Mouse (Mus musculus): ENCODE measurements around the gene Lmnb2.

DNA sequence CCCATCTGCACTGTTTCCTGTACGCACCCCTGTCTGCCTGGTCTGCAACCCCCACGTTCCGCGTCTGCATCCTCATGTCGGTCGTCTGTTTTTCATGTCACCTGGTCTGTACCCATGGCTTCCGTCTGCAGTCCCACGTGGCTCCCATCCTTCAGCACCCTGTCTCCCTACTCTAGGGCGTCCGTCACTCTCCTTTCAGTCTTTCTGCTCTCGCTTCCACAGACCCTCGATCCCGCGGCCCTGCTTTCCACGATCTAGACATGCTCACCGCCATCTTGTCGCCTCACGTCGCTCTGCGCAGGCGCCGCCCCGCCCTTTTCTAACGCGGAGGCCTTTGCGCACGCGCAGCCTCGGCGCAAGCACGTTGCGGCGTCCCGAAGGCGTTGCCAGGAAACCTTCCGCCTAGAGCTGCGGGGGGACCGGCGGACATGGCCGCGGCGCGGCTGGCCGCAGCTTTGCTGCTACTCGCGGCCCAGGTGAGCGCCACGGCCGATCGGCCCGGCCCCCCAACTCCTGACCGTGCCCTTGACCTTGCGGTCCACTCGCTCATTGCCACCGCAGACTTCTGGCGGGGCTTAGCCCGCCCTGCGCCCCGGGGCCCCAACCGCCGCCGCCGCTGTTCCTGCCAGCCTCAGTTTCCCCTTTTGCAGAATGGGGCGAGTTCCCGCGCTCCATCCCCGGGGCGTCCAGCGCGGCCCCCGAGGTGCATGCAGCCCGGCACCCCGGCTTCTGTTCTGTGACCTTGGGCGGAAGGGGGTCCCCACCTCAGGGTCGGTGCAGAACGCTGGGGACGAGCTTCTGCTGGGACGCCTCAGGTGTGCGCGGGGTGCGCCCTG, 62.9 kb downstream of the Lmnb2 start, which contains the start of the genes Lsm7 and Sppl2b:
- no peak for TF ChIP-seq CTCF (IDR thresholded peaks at IDR 0.05; ENCODE audit: control insufficient read depth, insufficient read depth, insufficient read length)
- TF ChIP-seq MAX (IDR thresholded peaks at IDR 0.05): no peak

Measured in C2C12 (cell line).